Mouse (Mus musculus) lung, postnatal 10 days (tissue): ENCODE results near the gene Phldb2.

Experiments used
- DNase-seq: peaks from one replicate; pipeline ENCODE4 v3.0.0; 2021

Phldb2 gene

GRCm38 (mm10) chr16:45890471-45891200, 62.8 kb downstream of the Phldb2 start:
- no peak for DNase-seq

GRCm38 (mm10) chr16:45889636-45890035, 63.8 kb downstream of the Phldb2 start:
- DNase-seq = peak; percentile 22

- peak; percentile 29 for DNase-seq
Measured at GRCm38 (mm10) chr16:45886599-45886998, 66.8 kb downstream of the Phldb2 start.

GRCm38 (mm10) chr16:45884194-45884593, 69.2 kb downstream of the Phldb2 start:
- no peak for DNase-seq

GRCm38 (mm10) chr16:45881177-45881832, 72.1 kb downstream of the Phldb2 start:
- DNase-seq = no peak

- no peak for DNase-seq
Measured at GRCm38 (mm10) chr16:45880101-45880751, 73.2 kb downstream of the Phldb2 start.

GRCm38 (mm10) chr16:45877739-45878138, 75.7 kb downstream of the Phldb2 start:
- no peak for DNase-seq

- DNase-seq = peak; percentile 58
Measured at GRCm38 (mm10) chr16:45877171-45877570, 76.2 kb downstream of the Phldb2 start.

- peak; percentile 67 for DNase-seq
Measured at GRCm38 (mm10) chr16:45873397-45873796, 80.0 kb downstream of the Phldb2 start.

- DNase-seq = peak; percentile 91
Measured at GRCm38 (mm10) chr16:45871286-45871976, 82.0 kb downstream of the Phldb2 start.

- peak; percentile 57 for DNase-seq
Measured at GRCm38 (mm10) chr16:45870651-45871050, 82.7 kb downstream of the Phldb2 start.

- DNase-seq = no peak
Measured at GRCm38 (mm10) chr16:45869044-45869443, 84.4 kb downstream of the Phldb2 start.

GRCm38 (mm10) chr16:45857277-45857863, 96.0 kb downstream of the Phldb2 start:
- DNase-seq = no peak

GRCm38 (mm10) chr16:45854499-45854898, 98.9 kb downstream of the Phldb2 start:
- DNase-seq = no peak

- no peak for DNase-seq
Measured at GRCm38 (mm10) chr16:45849045-45849444, 104.4 kb downstream of the Phldb2 start.

GRCm38 (mm10) chr16:45844875-45845274, 108.5 kb downstream of the Phldb2 start:
- no peak for DNase-seq

GRCm38 (mm10) chr16:45844049-45844780, 109.2 kb downstream of the Phldb2 start:
- peak; percentile 93 for DNase-seq

- peak; percentile 76 for DNase-seq
Measured at GRCm38 (mm10) chr16:45843351-45843891, 110.0 kb downstream of the Phldb2 start.

- DNase-seq = peak; percentile 28
Measured at GRCm38 (mm10) chr16:45842440-45842839, 111.0 kb downstream of the Phldb2 start.

GRCm38 (mm10) chr16:45841806-45842205, 111.6 kb downstream of the Phldb2 start:
- no peak for DNase-seq

- DNase-seq = no peak
Measured at GRCm38 (mm10) chr16:45841016-45841415, 112.4 kb downstream of the Phldb2 start.
